Mouse (Mus musculus) hindbrain, embryonic 11.5 days (tissue): ENCODE measurements at regions not wholly inside any gene's neighbourhood (a gene's known extent, or its start where the extent isn't known, plus 50 kb on each side); places are given as distances from the start of the nearest gene placed in this dataset.

ENCODE experiments used
- ATAC-seq: fragments of 200-750 bp; cut with Nextera tagmentation; 2 replicates; pipeline ENCODE4 v1.8.0; 2017; ENCODE audit warnings: mild to moderate bottlenecking, moderate TSS enrichment, moderate library complexity; ENCODE audit not compliant: low FRiP score
- DNase-seq: peaks from one replicate; pipeline ENCODE4 v3.0.0-alpha.2; 2015; ENCODE audit warnings: low spot score
- H3K27ac ChIP-seq: fragments of 300-500 bp; sonication (generic); 2 replicates; pipeline ENCODE4 v1.5.1; 2014; ENCODE audit warnings: mild to moderate bottlenecking, low read depth, low read length
- H3K27me3 ChIP-seq: fragments of 300-500 bp; sonication (generic); 2 replicates; pipeline ENCODE4 v1.6.1; 2014; ENCODE audit warnings: mild to moderate bottlenecking, low read length, moderate library complexity, mixed read lengths; ENCODE audit not compliant: control insufficient read depth, insufficient read depth
- H3K36me3 ChIP-seq: fragments of 300-500 bp; sonication (generic); 2 replicates; pipeline ENCODE4 v1.6.1; 2014; ENCODE audit warnings: mild to moderate bottlenecking, low read length, moderate library complexity, mixed read lengths; ENCODE audit not compliant: control insufficient read depth, insufficient read depth
- H3K4me1 ChIP-seq: fragments of 300-500 bp; sonication (generic); replicated peaks from 2 replicates; pipeline ENCODE4 v1.6.1; 2014; ENCODE audit warnings: low read length, mixed read lengths; ENCODE audit not compliant: control insufficient read depth, insufficient read depth
- H3K4me2 ChIP-seq: fragments of 300-500 bp; sonication (generic); replicated peaks from 2 replicates; pipeline ENCODE4 v1.6.1; 2014; ENCODE audit warnings: mild to moderate bottlenecking, low read depth, low read length
- H3K4me3 ChIP-seq: fragments of 300-500 bp; sonication (generic); 2 replicates; pipeline ENCODE4 v1.5.1; 2014; ENCODE audit warnings: low read depth, low read length
- H3K9ac ChIP-seq: fragments of 300-500 bp; sonication (generic); 2 replicates; pipeline ENCODE4 v1.6.1; 2014; ENCODE audit warnings: low read depth, low read length
- H3K9me3 ChIP-seq: fragments of 300-500 bp; sonication (generic); 2 replicates; pipeline ENCODE4 v1.6.1; 2016; ENCODE audit warnings: low read length; ENCODE audit not compliant: control insufficient read depth
- WGBS: fragments of 180-500 bp; shearing (Covaris S2); extraction: QIAGEN DNeasy Blood & Tissue Kit; methylation state at CpG from one replicate; pipeline ENCODE4 v1.1.7; 2014; 5-methylcytosine and 5-hydroxymethylcytosine counted together

DNA sequence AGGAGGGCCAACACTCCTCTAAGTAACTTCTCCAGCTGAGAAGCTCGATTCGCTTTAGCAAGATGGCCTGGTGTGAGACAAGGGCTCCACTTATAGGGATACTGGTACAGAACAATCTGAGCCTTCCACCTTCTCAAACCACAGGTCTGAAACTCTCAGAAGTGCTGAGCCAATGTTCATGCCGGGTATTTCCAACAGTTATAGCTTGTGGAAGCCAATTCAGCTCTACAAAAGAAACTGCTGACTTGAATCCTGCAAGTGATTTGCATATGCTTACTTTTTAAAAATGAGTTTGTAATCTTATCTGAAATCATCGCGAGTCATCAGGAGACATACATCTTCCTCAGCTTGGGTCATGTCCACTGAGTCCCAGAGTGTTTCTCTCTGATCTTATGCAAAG is 273.2 kb downstream of the Car8 start:
- H3K4me3 ChIP-seq: no peak overlapping the region
- H3K36me3 ChIP-seq: no peaks in the 10 kb centered on the region
- H3K27ac ChIP-seq: no peak overlapping the region
- no peaks in the 10 kb centered on the region for H3K9me3 ChIP-seq
- H3K9ac ChIP-seq: no peak overlapping the region
- H3K27me3 ChIP-seq: no peaks in the 10 kb centered on the region
- ATAC-seq (no peak), DNase-seq (no peak)
- H3K4me2 ChIP-seq: no peak overlapping the region
- no peaks in the 10 kb centered on the region for H3K4me1 ChIP-seq
- 91% methylated on average over 5 of the region's 5 CpGs for WGBS

- H3K4me3 ChIP-seq: no peak overlapping the region
- no peak overlapping the region for H3K27ac ChIP-seq
- H3K4me2 ChIP-seq: no peak overlapping the region
- H3K4me1 ChIP-seq: no peaks in the 10 kb centered on the region
- 66% methylated on average over 5 of the region's 5 CpGs for WGBS
- H3K27me3 ChIP-seq: no peaks in the 10 kb centered on the region
- no peak overlapping the region for H3K9ac ChIP-seq
- no peaks in the 10 kb centered on the region for H3K9me3 ChIP-seq
- no peak for ATAC-seq
- no peaks in the 10 kb centered on the region for H3K36me3 ChIP-seq
- no peak for DNase-seq
Measured at GRCm38 (mm10) chr4:7961521-7962172, 277.2 kb downstream of the Car8 start.

GRCm38 (mm10) chr4:7960335-7960734 is 278.5 kb downstream of the Car8 start:
- no peak for DNase-seq
- Histone ChIP-seq H3K4me3 (no peak overlapping the region), H3K9me3 (no peaks in the 10 kb centered on the region), H3K27me3 (no peaks in the 10 kb centered on the region), H3K27ac (no peak overlapping the region), H3K4me1 (no peaks in the 10 kb centered on the region), H3K4me2 (no peak overlapping the region), H3K9ac (no peak overlapping the region), H3K36me3 (no peaks in the 10 kb centered on the region)
- WGBS: 86% methylated on average over 2 of the region's 2 CpGs
- ATAC-seq: no peak

DNA sequence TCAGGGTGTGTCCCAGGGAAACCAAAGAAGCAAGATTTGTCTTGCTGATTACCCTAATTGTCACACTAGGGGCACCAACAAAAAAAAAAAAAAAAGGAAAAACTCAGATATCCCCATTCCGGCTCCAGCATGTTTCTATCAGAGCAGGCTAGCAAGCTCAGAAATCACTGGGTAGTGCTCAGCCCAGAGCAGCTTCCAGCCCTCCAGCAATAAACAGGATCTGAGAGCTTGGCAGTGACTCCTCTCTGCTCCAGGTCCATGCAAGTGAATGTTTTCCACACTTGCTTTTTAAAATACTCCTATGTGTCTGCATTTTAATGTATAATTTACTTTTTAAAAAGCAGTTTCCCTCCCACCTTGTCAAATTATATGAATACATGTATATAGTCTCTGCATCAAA is 290.8 kb downstream of the Car8 start:
- Histone ChIP-seq H3K27ac (no peak overlapping the region), H3K9ac (no peak overlapping the region), H3K9me3 (no peaks in the 10 kb centered on the region), H3K4me3 (no peak overlapping the region), H3K4me1 (no peaks in the 10 kb centered on the region), H3K36me3 (no peaks in the 10 kb centered on the region), H3K4me2 (no peak overlapping the region), H3K27me3 (no peaks in the 10 kb centered on the region)
- DNase-seq (no peak), ATAC-seq (no peak)
- WGBS: 70% methylated on average over 1 of the region's 1 CpGs

DNA sequence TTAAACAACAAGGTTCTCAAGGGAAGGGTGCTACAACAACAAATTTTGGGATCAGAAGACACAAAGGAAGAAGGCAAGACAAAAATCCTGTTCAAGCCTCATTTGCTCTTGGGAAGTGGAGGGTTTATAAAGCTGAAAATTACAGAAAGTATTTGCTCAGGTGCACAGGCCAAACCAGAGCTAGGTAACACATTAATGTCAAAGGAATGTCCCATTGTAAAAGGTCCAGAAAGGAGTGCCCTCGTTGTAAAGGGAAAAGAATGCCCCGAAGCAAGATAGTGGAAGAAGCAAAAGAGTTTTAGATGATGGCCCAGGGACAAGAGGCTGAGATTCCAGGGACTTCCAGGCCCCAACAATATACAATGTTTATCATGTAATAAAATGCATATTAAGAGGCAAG is 317.3 kb downstream of the Car8 start:
- no peak for DNase-seq
- H3K36me3 ChIP-seq: no peaks in the 10 kb centered on the region

DNA sequence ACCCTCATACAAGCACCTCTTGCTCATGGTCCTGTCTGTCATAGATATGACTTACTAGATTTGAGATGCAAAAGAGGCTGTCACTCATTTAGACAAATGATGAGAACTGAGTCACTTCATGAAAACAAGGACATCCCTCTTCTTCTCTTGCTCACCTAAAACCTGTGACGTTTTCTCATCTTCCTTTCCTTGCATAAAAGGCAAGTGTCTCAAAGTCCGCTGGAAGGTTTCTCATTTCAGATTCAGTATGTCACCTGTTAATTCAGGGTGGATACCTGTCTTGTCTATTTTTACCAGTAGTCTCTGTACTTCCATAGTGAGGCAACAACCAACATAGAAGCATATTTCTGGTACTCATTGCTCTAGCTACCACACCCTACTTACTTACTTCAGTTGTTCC is 325.6 kb downstream of the Car8 start:
- WGBS: 85% methylated on average over 2 of the region's 2 CpGs
- no peaks in the 10 kb centered on the region for H3K4me1 ChIP-seq
- H3K9ac ChIP-seq: no peak overlapping the region
- no peaks in the 10 kb centered on the region for H3K27me3 ChIP-seq
- no peak overlapping the region for H3K27ac ChIP-seq
- no peak overlapping the region for H3K4me3 ChIP-seq
- H3K4me2 ChIP-seq: no peak overlapping the region
- no peak for ATAC-seq
- H3K36me3 ChIP-seq: no peaks in the 10 kb centered on the region
- H3K9me3 ChIP-seq: no peaks in the 10 kb centered on the region
- DNase-seq: no peak

More for the DNA sequence above, 317.3 kb downstream of the Car8 start:
- 67% methylated on average over 2 of the region's 2 CpGs for WGBS
- no peak for ATAC-seq
- Histone ChIP-seq H3K4me2 (no peak overlapping the region), H3K27ac (no peak overlapping the region), H3K9me3 (no peaks in the 10 kb centered on the region), H3K9ac (no peak overlapping the region), H3K4me1 (no peaks in the 10 kb centered on the region), H3K4me3 (no peak overlapping the region), H3K27me3 (no peaks in the 10 kb centered on the region)

DNA sequence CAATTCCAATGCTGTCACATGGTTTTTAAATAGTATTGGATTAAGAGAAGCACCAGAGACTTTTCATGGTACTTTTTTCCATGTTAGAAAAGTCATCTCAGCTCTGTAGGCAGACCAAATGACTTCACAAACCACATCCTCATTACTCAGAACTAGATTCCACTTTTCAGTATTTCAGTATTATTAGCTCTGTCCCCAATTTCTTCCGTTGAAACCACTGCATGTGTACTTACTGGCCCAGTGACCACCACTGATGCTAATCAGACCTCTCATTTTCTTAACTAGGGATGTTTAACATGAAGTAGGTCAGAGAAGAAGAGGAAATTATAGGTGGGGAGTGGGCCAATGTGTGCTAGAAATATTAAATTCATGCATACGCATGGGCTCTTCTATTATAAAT is 326.2 kb downstream of the Car8 start:
- 91% methylated on average over 2 of the region's 2 CpGs for WGBS
- DNase-seq (no peak), ATAC-seq (no peak)
- H3K4me3 ChIP-seq: no peak overlapping the region
- H3K4me1 ChIP-seq: no peaks in the 10 kb centered on the region
- no peaks in the 10 kb centered on the region for H3K36me3 ChIP-seq
- no peaks in the 10 kb centered on the region for H3K9me3 ChIP-seq
- no peak overlapping the region for H3K9ac ChIP-seq
- no peak overlapping the region for H3K27ac ChIP-seq
- no peaks in the 10 kb centered on the region for H3K27me3 ChIP-seq
- no peak overlapping the region for H3K4me2 ChIP-seq

DNA sequence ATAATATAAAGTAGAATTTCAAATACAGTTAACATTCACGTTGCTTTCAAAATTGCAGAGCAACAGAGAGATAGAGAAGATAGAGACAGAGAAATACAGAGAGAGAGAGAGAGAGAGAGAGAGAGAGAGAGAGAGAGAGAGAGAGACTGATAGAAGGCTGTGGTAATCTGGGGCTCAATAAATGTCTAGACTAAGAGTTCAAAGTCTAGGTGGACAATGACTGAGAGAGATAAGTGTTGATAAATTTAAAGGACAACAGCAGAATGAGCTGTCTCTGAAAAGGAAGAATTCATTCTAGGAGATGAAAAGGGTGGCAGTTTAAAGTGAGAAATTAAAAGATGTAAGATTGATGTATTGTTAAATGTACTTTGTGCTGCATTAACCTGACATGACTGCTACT is 335.7 kb downstream of the Car8 start:
- Histone ChIP-seq H3K4me3 (no peak overlapping the region), H3K9me3 (no peaks in the 10 kb centered on the region), H3K27ac (no peak overlapping the region), H3K9ac (no peak overlapping the region), H3K4me1 (no peaks in the 10 kb centered on the region), H3K27me3 (no peaks in the 10 kb centered on the region), H3K4me2 (no peak overlapping the region), H3K36me3 (no peaks in the 10 kb centered on the region)
- ATAC-seq: no peak
- 64% methylated on average over 1 of the region's 1 CpGs for WGBS
- no peak for DNase-seq

DNA sequence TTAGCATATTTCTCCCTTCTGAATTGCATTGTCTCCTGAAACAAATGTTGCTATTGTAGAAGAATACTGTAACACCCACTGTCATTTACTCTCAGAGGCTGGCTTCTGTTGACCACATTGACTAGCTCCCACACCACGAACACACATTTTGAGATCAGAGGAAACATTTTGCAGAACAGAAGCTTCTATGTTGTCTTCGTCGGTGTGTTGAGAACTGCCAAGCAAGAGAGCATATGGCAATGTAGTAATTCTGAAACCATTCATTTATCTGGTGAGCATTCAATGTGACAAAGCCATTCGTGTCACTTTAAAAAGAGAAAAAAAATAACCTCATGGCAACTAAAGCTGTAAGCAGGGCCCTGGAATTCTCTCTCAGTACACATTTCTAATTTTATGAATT is 343.9 kb downstream of the Car8 start:
- Histone ChIP-seq H3K4me2 (no peak overlapping the region), H3K4me3 (no peak overlapping the region), H3K27ac (no peak overlapping the region), H3K36me3 (no peaks in the 10 kb centered on the region), H3K9me3 (no peaks in the 10 kb centered on the region), H3K9ac (no peak overlapping the region), H3K4me1 (no peaks in the 10 kb centered on the region), H3K27me3 (no peaks in the 10 kb centered on the region)
- no peak for ATAC-seq
- no peak for DNase-seq
- WGBS: 84% methylated on average over 4 of the region's 4 CpGs
